Mouse (Mus musculus): ENCODE data around the gene Dmc1.

The Dmc1 gene

DNA sequence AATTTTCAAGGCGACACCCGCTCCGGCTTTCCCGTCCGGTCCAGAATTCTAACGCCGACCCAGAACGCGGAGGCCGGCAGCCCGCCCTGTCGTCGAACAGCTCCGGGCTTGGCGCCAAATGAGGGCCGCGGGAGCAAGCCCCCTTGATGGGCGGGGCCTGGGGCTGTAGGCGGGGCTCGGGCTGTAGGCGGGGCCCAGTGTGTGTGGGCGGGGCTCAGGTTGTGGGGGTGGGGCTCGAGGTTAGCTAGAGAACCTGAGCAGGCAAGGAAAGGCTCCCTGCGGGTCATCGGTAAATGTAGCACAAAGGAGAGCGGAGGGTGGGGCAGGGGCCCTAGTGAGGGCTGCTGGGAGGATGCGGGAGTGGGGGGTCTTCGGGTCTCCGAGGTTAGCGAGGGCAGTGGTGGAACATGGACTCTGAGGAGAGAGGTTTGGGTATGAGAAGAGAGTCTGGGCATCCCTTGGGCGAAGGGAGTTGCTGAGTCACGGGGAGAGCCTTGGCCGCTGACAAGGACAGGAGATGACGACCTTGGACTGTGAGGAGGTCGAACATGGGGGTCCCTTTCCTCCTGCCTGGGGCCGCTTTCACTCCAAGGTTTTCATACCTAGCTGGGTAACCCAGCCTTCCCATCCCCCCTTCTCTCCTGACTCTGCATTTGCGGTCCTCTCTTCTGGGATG, at the start of gene Dmc1:
Dmc1 (minus strand) TSS at position 120 of the 676 bp plus-strand sequence.
- DNase-seq, result peak; percentile 15

DNA sequence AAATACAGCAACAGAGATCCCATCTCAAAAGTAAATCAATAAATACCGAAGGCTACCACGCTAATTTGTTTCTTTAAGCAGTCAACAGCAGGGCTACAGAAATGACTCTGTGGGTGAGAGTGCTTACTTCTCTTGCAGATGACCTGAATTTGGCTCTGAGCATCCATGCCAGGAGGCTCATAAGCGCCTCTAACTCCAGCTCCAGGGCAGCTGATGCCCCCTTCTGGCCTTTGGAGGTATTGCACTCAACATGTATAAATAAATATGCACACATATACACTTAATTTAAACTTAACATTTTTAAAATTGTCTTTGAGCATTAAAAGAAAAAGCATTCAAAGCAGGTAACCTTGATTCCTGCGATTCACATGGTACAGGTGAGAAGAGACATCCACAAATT, 46.6 kb upstream of the Dmc1 start:
- no peak for DNase-seq

DNA sequence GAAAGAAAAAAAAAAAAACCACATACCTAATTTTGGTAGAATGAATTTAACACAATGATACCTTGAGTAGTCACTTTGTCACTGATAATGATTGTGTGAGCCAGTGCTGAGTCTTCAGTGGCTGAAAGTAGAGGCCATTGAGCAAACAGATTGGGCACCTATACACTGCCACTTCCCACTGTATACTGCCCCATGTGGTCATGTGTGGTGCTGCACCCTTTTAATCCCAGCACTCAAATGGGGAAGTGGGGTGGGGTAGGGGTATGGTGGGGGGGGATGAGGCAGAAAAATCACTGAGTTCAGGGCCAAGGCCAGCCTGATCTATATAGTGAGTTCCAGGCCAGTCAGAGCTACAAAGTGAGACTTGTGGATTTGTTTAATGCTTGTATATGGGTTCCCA, 45.7 kb upstream of the Dmc1 start:
- DNase-seq, result peak; percentile 51

DNA sequence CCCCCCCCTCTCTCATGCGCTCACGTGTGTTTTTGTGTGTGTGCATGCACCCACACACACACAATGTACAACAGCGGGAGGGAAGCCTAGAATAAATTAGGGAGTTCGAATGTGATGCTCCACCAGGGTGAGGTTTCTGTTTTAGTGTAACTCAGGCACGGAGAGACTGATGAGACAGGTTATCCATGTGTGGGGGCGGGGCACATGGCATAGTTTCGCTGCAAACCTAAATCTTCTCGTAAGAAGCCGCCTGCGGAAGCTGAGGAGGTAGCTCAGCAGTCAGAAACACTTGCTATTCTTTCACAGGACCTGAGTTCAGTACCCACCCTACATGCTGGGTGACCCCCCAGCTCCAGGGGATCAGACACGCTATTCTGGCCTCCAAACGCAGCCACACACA, 43.2 kb upstream of the Dmc1 start:
- DNase-seq, result no peak

DNA sequence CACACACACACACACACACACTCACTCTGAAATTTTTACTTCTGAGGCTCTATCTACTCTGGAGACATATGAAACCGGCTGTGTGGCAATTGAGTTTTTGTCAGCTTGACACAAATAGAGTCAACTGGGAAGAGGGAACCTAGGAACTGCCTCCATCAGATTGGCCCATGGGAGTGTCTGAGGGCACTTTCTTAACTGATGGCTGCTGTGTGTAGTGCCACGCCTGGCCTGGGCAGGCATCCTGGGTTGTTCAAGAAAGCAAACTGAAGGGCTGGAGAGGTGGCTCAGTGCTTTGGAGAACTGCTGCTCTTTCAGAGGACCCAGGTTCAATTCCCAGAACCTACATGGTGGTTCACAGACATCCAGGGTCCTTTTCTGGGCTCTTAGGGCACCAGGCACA, 40.6 kb upstream of the Dmc1 start:
- no peak for DNase-seq

DNA sequence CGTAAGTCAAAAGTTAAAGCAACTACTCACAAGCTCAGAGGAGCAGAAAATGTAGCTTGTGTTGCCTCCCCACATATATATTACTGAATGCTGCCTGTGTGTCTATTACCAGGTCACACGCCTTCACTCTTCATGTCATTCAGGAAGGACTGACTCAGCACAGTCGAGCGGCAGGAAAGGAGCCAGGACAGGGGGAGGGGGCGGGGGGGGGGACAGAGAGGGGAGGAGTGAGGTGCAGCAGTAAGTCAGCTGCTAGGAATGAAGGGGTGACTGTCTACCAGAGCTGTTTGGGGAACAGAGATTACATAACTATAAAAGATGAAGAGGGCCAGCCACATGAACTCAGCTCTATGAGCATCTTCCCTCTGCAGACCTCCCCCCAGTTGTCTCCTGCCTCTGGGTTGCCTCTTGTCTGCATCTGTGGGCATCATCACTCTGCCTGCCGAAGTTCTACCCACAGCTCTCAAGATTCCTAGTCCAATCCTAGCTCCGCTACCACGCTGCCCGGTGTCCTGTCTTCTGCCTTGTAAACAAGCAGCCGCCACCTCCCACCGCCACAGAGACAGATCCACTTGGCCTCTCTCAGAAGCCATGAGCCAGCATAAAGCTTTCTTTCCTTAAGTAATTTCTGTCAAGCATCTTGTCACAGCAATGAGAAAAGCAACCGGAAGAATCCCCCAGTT, 36.4 kb upstream of the Dmc1 start:
- no peak for DNase-seq

DNA sequence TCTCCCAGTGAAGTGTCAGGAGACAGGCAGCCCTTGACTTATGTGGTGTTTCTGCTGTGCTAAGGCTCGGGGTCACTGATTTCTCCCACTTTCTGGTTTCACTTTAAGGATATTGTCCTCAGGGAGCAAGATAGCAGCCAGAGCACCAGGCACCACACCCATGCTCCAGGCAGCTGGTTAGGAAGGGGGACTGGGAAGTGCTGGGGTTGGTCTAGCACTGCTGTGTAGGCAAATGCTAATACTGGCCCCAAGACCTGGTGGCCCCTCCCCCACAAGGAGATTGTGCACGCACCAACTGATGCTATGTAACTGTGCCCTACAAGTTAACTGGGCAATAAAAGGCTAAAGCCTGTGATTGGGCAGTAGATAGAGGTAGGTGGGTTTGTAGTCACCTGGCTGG, 25.6 kb upstream of the Dmc1 start:
- DNase-seq, result no peak

DNA sequence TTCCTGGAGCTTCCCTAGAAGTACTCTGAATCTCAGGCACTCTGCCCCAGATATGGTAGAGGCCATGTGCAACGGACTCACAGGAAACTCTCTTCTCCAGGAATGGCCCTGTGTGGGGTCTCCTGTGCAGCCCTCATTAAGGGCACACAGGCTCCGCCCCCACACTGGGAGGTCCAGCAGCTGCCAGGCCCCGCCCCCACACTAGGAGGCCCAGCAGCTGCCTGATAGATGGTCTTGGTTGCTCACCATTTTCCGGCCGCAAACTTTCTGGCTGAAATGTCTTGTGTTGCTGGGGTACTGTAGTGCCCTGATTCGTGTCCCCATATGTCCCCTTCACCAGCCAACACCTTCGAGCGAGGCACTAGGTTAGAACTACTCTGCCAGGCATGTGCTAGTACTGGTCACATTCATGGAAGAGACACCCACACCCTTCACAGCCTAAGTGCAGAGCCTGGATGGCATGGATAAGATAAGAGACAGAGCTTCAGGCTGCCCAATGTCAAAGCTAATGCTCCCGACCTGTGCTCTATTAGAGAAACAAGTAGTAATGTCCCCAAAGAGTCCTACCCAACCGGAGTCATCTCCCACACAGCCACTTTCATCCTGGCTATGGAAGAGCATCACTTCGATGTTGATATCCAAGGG, 15.0 kb upstream of the Dmc1 start:
- no peak for DNase-seq

DNA sequence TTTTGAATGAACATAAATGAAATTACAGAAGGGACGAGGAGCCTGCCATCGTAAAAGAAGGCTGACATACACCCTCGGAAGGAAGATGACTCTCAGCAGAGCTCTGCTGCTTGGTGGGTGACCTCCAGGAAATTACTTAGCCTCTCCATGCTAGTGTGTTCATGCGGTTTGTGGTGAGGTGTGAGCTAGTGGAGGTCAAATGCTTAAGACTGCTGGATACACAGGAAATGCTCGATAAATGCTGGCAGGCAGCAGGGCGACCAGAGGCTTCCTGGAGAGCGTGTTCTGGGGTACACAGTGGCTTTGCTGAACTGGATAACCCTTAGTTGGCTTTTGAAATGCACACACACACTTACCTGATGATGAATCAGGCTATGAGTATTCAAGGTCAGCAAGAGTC, 13.5 kb upstream of the Dmc1 start:
- DNase-seq, result no peak

DNA sequence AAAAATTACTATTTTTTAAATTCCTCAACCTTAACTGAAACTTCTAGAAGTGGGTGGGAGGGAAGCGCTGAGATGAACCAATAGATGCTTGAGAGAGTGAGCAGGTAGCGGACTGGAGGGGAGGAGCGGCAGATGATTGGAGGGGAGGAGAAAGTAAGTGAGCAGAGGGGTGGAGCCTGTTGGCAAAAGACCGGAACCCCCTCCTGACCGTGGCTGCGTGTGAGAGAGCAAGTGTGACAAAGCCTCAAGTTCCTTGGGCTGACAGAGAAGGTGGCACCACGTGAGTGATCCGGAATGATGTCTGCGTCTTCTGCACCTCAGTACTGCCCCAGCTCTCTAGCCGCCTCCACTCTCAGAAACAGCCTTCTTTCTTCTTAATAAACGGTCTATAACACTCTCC, 12.2 kb upstream of the Dmc1 start:
- DNase-seq, result no peak

DNA sequence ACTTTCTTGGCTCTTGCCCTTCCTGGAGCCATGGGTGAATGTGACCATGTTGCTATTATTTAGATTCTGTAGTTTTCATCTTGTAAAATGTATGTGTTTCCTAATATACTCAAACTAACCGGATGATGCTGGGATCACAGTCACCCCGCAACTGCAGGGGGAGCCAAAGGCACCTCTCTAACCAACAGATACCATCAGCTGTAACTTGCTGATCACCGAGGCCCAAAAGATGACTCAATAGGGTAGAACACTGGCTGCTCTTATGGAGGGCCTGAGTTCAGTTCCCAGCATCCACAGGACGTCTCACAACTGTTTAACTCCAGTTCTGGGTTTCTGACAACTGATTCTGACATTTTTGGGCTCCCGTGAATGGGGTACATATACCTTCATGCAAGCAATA, 11.8 kb upstream of the Dmc1 start:
- DNase-seq, result no peak

DNA sequence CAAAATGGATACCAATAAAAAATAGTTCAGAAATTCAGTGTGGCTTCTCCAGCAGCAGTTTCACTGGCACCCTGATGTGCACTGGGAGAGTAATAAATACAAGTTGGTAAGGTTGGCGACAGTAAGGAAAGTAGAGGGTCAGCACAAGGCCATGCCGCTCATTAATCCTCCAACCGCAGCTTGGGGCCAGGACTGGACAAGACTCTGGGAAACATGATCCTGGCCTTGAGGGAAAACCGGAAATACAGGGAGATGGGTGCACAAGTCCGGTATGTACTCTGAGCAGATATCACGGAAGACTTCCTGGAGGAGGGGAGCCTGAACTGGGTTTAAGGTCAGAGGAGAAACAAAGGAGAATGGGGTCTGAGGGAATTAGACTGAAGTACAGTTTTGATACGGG, 10.6 kb upstream of the Dmc1 start:
- DNase-seq, result no peak

DNA sequence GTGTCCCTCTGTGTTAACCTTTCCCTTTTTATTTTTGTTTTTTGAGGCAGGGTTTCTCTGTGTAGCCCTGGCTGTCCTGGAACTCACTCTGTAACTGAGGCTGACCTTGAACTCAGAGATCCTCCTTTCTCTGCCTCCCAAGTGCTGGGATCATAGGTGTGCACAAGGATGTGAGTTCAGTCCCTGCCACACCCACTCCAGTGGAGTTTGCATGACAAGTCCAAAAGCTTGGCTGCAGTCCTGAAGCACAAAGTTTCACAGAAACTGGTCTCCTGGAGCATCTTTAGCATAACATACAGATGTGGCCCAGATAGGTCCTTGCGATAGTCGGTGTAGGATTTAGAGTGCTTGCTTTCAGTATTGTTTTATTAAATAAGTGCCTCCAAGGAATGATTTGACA, 4.3 kb upstream of the Dmc1 start:
- DNase-seq, result no peak

DNA sequence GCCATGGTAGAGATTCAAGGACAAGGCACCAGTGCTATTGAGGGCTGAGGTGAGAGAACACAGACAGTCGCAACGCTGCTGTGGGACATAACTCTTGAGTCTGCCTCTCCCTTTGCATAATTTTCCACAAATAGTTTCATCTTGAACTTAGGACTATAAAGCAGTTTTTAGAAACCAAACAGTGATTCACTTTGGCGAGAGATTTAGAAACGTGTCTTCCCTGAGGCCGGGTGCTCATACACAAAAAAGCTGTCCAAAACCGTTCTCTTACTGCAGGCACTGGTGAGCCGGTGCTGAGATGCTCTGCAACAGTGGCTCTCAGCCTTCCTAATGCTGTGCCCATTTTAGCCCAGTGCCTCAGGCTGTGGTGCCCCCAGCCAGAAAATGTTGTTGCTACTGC, 3.3 kb upstream of the Dmc1 start:
- no peak for DNase-seq

DNA sequence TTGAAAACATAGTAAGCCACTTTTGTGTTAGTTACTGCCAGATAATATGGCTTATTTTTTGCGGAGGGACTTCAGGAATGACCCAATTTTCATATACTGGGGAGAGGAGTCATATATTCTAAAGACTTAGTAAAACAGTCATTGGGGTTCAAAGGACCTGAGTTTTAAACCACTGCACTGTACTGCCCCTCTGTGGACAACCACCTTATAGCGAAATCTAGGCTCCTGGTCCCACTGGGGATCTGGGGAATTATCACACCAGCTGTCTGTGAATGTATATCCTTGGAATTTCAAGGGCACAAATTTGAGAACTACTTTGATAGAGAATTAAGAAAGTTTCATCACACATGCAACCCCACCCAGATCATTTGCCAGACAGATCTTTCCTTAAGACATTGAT, 2.8 kb upstream of the Dmc1 start:
- DNase-seq, result peak; percentile 28

DNA sequence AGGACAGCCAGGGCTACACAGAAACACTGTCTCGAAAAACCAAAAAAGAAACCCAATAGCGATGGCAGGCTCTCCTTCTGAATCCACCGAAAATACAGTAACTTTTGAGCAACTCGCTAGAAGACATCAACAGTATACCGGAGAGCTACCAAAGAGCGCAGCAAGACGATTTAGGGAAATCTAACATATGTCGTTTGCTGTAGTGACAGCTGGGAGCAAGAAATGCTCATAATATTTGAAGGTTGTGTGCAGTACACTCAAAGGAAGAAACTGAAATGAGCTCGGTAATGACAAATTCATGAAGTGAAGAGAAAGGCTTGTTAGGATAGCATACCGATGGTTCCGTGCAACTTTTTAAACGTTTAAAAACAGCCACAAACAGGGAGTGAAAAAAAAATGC, 1.3 kb upstream of the Dmc1 start:
- no peak for DNase-seq

DNA sequence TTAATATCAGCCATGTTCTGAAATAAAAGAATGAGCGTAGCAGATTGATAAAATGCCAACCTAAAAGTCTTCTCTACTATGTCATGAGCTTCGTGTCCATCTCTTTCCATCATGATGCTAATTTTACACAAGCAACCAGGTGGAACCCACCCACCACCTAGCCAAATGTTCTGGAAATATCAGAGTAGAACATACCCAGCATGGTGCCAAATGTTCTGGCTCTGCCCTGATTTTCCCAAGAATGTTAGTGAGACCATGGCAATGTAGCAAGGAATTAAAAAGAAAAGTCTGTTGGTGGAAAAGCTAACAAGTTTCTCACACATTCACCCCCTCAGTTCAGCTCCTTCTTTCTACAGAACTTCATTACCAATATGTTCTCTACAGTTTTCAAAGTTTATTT, 4.7 kb downstream of the Dmc1 start:
- DNase-seq, result no peak

DNA sequence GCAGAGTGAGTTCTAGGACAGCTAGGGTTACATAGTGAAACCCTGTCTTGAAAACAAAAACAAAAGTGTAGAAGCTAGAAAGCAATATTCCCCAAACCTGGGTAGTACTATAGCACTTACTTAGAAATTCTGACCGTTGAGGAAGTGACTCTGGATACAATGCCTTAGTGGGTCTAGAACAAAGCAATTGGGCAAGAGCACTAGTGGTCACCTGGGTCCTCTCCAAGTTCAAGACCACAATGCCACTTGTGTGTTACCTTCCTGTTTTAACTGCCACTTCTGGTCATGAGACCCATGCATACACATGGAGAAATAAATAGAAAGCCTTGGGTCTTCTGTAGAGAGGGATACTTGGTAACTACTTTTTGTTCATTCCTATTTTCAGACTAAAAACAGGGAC, 6.2 kb downstream of the Dmc1 start:
- DNase-seq, result no peak

DNA sequence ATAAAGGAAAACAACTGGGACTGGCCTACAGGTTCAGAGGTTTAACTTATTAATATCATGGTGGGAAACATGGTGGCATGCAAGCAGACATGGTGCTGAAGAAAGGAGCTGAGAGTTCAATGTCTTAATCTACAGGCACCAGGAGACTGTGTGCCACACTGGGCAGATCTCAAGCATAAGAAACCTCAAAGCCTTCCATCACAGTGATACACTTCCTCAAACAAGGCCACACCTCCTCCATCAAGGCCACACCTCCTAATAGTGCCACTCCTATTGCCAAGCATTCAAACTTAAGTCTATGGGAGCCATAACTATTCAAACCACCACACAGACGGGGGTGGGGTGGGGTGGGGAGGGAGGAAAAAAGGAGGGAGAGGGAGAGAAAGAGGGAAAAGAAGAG, 23.3 kb downstream of the Dmc1 start:
- no peak for DNase-seq

DNA sequence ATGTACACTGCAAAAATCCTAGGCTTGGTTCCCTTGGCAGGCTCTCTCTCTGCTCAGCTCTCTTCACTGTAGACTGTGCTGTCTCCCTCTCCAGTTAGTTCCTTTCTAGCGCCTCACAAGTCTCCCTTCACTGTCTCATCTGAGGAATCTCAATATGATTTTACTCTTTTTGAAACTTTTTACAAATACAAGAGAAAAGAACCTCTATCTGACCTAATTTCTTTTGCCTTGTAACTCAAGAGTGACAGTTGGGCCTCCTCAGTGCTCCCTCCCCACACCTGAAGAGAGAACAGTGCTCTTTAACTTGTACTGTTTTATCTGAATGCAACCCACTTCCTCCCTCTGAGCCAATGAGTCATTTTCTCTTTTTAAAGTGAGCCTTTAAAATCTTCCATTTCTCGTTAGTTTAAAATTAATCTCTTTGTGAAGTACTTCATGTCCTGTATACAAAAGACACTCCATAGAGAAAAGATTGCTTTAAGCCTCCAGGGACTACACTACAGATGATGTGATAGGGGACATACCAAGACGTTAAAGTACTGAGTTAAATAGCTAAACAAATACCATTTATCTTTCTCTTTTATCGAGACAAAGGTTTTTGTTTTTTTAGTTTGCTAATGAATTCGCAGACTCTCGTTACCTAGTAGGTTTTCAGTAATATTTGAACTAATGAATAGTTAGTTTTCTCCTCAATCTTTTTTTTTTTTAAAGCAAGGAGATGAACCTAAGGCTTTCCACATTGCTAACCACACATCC, 27.1 kb downstream of the Dmc1 start:
- no peak for DNase-seq

DNA sequence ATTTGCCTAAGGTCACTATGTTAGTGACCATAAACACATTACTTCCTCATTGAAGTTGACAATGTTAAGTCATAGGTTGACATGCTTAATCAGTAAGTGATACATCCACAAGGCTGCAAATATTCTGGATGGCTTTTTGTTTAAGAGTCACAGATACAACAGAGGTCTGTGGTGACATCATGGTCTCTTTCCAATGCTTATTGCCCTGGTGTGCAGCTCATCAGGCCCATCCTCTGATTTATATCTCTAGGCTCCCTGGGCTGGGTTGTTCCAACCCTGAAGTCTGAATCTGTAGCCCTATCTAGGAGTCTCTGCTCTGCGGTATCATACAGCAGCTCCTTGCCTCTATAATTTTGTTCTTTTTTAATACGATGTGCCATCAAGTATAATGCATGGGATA, 28.0 kb downstream of the Dmc1 start:
- no peak for DNase-seq

DNA sequence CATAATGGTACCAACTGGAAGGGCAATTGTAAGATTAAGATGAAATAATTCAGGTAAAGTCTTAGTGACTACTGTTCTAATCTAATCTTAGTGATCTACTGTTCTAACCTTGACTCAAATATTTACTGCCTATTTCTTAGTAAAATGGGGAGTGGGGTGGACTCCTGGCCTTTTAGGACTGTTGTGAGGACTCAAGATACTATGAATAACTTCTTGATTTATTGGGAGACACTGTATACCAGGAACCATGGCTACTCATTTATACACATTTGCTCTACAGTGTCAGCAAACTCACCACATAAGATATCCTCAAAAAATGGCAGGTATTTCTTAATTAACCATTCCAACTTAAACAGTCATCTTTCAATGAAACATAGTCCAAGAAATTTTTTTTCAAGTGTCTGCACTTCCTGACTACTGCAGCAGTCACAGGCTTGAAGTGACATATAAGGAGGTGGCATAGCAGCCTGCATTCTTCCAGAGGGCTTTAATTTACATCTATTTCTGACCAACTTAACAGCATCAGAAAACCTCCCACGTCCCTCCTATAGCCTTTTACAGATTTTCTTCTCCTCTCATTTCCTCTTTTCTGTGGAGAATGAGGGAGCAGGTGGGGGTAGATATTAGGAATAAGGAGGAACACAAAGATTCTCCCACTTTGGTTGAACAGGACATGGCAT, 29.2 kb downstream of the Dmc1 start:
- no peak for DNase-seq

DNA sequence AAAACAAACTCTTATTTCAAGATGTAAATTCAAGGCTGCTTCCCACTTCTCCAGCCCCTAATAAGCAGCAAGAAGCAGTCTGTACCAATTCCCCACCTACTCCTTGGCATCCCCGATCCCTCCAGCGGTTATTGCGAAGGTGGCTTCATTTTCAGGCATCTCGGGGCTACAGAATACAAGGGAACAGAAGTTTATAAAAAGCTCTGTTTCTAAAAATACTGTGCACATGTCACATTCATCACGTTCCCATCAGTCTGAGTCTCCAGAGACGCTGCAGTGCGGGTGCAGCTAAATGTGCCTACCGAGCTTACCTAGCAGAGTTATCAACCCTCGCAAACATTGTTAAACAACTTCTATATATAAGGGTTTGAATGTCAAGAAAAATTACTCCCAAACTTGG, 42.5 kb downstream of the Dmc1 start:
- no peak for DNase-seq

All from lung, postnatal 36 days (tissue).